10 mouse cellular contexts compared by ENCODE assay signal in the genomic region with DNA sequence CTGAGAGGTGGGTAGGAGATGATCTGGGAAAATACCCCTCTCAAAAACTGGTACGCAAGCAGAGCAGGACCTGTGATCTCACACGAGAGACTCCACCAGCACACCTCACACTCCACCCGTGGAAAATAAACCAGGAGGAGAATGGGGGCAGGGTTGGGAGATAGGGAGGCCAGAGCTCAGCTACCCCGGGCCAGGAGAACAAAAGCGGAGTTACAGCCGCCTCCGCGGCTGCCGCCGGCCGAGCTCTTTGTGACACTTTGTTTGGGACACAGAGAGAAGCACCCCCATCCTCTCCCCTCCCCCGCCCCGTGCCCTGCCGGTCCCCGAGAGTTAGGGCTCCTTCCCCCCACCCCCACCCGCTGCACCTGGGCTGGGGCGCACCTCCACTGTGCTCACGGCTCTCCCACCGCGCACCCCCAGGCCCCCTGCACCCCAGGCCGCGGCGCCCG. TPM values are rescaled to one million over a fixed set of nuclear protein-coding genes. Genes with fewer than 3 reads are reported as not detected.
A peak's percentile ranks its signal among the peaks of the same experiment; 100 is the strongest.
DNase-seq lines count a peak whose midpoint lies in the region; ATAC-seq and TF ChIP-seq lines count a peak whose summit lies in the region.
"Had no signal": no experiment of that assay in that cellular context is flagged by ENCODE, and none has a peak within 500 bp of the region (broad histone marks: within the 10 kb centered on the region; RNA-seq: fewer than 3 reads in every experiment).

No protein-coding gene starts in this region.

- H3K27me3 ChIP-seq in erythroblast, embryonic 14.5 days (ENCODE audit: control insufficient read depth), result peaks cover 6% of the 10 kb centered on the region
- H3K27me3 ChIP-seq in embryonic facial prominence, embryonic 12.5 days, result no peaks in the 10 kb centered on the region
- H3K27me3 ChIP-seq in hindbrain, embryonic 14.5 days (ENCODE audit: control insufficient read depth, insufficient read depth, low read length), result no peaks in the 10 kb centered on the region
- no peaks in the 10 kb centered on the region for H3K27me3 ChIP-seq in lung, postnatal 0 days (replicated peaks; ENCODE audit: insufficient read depth, low read length)
- H3K27me3 ChIP-seq in stomach, postnatal 0 days (ENCODE audit: control insufficient read depth, insufficient read depth, low read length), result no peaks in the 10 kb centered on the region

- peak; percentile 29 for DNase-seq in T-cell, adult 2 months (ENCODE audit: low spot score)
- no peak for DNase-seq in hindbrain, embryonic 14.5 days (ENCODE audit: low spot score)
- peak; percentile 54 for DNase-seq in lung, postnatal 0 days (ENCODE audit: low spot score)
- DNase-seq in stomach, postnatal 0 days (ENCODE audit: low spot score), result peak; percentile 63
- no peak for DNase-seq in frontal cortex, postnatal 25 days (ENCODE audit: low spot score in 2 of 2)

- no peak for TF ChIP-seq CTCF in lung, postnatal 0 days (IDR thresholded peaks at IDR 0.05)
- no peak for TF ChIP-seq CTCF in stomach, postnatal 0 days (IDR thresholded peaks at IDR 0.05; ENCODE audit: low read depth)

- H3K9me3 ChIP-seq in erythroblast, embryonic 14.5 days (ENCODE audit: control insufficient read depth, low read length), result no peaks in the 10 kb centered on the region
- no peaks in the 10 kb centered on the region for H3K9me3 ChIP-seq in embryonic facial prominence, embryonic 12.5 days
- H3K9me3 ChIP-seq in hindbrain, embryonic 14.5 days (ENCODE audit: control insufficient read depth, low read length), result no peaks in the 10 kb centered on the region
- no peaks in the 10 kb centered on the region for H3K9me3 ChIP-seq in lung, postnatal 0 days (ENCODE audit: low read length)
- H3K9me3 ChIP-seq in stomach, postnatal 0 days (ENCODE audit: control insufficient read depth, low read length), result no peaks in the 10 kb centered on the region

- H3K4me2 ChIP-seq in embryonic facial prominence, embryonic 12.5 days (replicated peaks), result peak overlapping the region; percentile 54
- H3K4me2 ChIP-seq in hindbrain, embryonic 14.5 days (replicated peaks), result peak overlapping the region; percentile 56
- peak overlapping the region; percentile 74 for H3K4me2 ChIP-seq in lung, postnatal 0 days (replicated peaks; ENCODE audit: low read depth, low read length)
- H3K4me2 ChIP-seq in stomach, postnatal 0 days (replicated peaks; ENCODE audit: low read depth), result peak overlapping the region; percentile 71

- no peak for ATAC-seq in erythroblast, adult 5-6 weeks (replicated peaks; ENCODE audit: low FRiP score, poor library complexity, severe bottlenecking)
- no peak for ATAC-seq in embryonic facial prominence, embryonic 12.5 days (ENCODE audit: insufficient number of reproducible peaks, insufficient read depth, low FRiP score, low TSS enrichment)
- peak; percentile 15; the same call in 1 of the 2 replicates for ATAC-seq in hindbrain, embryonic 14.5 days (ENCODE audit: low FRiP score)
- peak; percentile 23 for ATAC-seq in lung, postnatal 0 days
- ATAC-seq in stomach, postnatal 0 days (ENCODE audit: low FRiP score, low TSS enrichment), result peak; percentile 27; the same call in 1 of the 2 replicates

- peak overlapping the region; percentile 97 for H3K27ac ChIP-seq in embryonic facial prominence, embryonic 12.5 days
- peak overlapping the region; percentile 97 for H3K27ac ChIP-seq in hindbrain, embryonic 14.5 days
- H3K27ac ChIP-seq in lung, postnatal 0 days (ENCODE audit: low read length), result peak overlapping the region; percentile 96
- peak overlapping the region; percentile 99 for H3K27ac ChIP-seq in stomach, postnatal 0 days (replicated peaks)

- H3K36me3 ChIP-seq in erythroblast, embryonic 14.5 days (ENCODE audit: control insufficient read depth), result peaks cover 20% of the 10 kb centered on the region
- peaks cover 6% of the 10 kb centered on the region for H3K36me3 ChIP-seq in embryonic facial prominence, embryonic 12.5 days
- peaks cover 7% of the 10 kb centered on the region for H3K36me3 ChIP-seq in hindbrain, embryonic 14.5 days (replicated peaks; ENCODE audit: control insufficient read depth, insufficient read depth)
- no peaks in the 10 kb centered on the region for H3K36me3 ChIP-seq in lung, postnatal 0 days (ENCODE audit: insufficient read depth, low read length)
- no peaks in the 10 kb centered on the region for H3K36me3 ChIP-seq in stomach, postnatal 0 days (ENCODE audit: control insufficient read depth, insufficient read depth, low read length)

- under 1% methylated on average over 16 of the region's 24 CpGs for WGBS in embryonic facial prominence, embryonic 12.5 days
- WGBS in hindbrain, embryonic 14.5 days, result 2% methylated on average over 21 of the region's 24 CpGs
- WGBS in lung, postnatal 0 days, result 4% methylated on average over 12 of the region's 24 CpGs
- WGBS in stomach, postnatal 0 days, result 4% methylated on average over 19 of the region's 24 CpGs

- peak overlapping the region; percentile 40 for H3K4me3 ChIP-seq in erythroblast, embryonic 14.5 days (replicated peaks)
- H3K4me3 ChIP-seq in embryonic facial prominence, embryonic 12.5 days, result peak overlapping the region; percentile 65
- peak overlapping the region; percentile 66 for H3K4me3 ChIP-seq in hindbrain, embryonic 14.5 days (replicated peaks; ENCODE audit: low read length)
- peak overlapping the region; percentile 71 for H3K4me3 ChIP-seq in lung, postnatal 0 days (ENCODE audit: low read depth, low read length)
- H3K4me3 ChIP-seq in stomach, postnatal 0 days (ENCODE audit: low read depth, low read length), result peak overlapping the region; percentile 60

- H3K9ac ChIP-seq in embryonic facial prominence, embryonic 12.5 days, result peak overlapping the region; percentile 86
- peak overlapping the region; percentile 85 for H3K9ac ChIP-seq in hindbrain, embryonic 14.5 days
- peak overlapping the region; percentile 63 for H3K9ac ChIP-seq in lung, postnatal 0 days (replicated peaks; ENCODE audit: low read depth)
- peak overlapping the region; percentile 87 for H3K9ac ChIP-seq in stomach, postnatal 0 days (ENCODE audit: low read length)

- H3K4me1 ChIP-seq in erythroblast, embryonic 14.5 days (ENCODE audit: control insufficient read depth), result peaks cover 44% of the 10 kb centered on the region
- H3K4me1 ChIP-seq in embryonic facial prominence, embryonic 12.5 days, result peaks cover 64% of the 10 kb centered on the region
- peaks cover 72% of the 10 kb centered on the region for H3K4me1 ChIP-seq in hindbrain, embryonic 14.5 days (replicated peaks; ENCODE audit: control insufficient read depth, insufficient read depth, low read length)
- H3K4me1 ChIP-seq in lung, postnatal 0 days (ENCODE audit: insufficient read depth, low read depth, low read length), result peaks cover 3% of the 10 kb centered on the region; the same call in 1 of the 2 replicates
- peaks cover 11% of the 10 kb centered on the region; the same call in 1 of the 2 replicates for H3K4me1 ChIP-seq in stomach, postnatal 0 days (replicated peaks; ENCODE audit: control insufficient read depth, insufficient read depth)

- no peak for TF ChIP-seq EP300 in lung, postnatal 0 days (IDR thresholded peaks at IDR 0.05)
- no peak for TF ChIP-seq EP300 in stomach, postnatal 0 days (optimal IDR thresholded peaks at IDR 0.05)

RNA-seq across cellular contexts. Expression of a gene that starts 1.7 kb away (rescaled TPM):
- not detected in 2 replicates for polyA plus RNA-seq in erythroblast, embryonic 14.5 days (2012)
- total RNA-seq in erythroblast, adult 5-6 weeks (2015; ENCODE audit: low replicate concordance), result not detected in 2 replicates
- not detected in 2 replicates for total RNA-seq in erythroblast, adult 5-6 weeks (2017; ENCODE audit: low replicate concordance)
- polyA plus RNA-seq in embryonic facial prominence, embryonic 12.5 days (2016; fragmentation: Nextera tagmentation; extraction: Ambion mirVana), result 0.51 and 0.63 TPM in 2 replicates
- polyA plus RNA-seq in hindbrain, embryonic 14.5 days (2014; fragmentation: Nextera tagmentation; extraction: Ambion mirVana), result 0.29 and 0.37 TPM in 2 replicates
- 0.66 and 0.96 TPM in 2 replicates for polyA plus RNA-seq in lung, postnatal 0 days (2015; fragmentation: Nextera tagmentation; extraction: Ambion mirVana)
- polyA plus RNA-seq in stomach, postnatal 0 days (2015; fragmentation: Nextera tagmentation; extraction: Ambion mirVana), result 4.6 and 4.9 TPM in 2 replicates

RNA-seq across cellular contexts. Expression of a gene that starts 6.7 kb away (rescaled TPM):
- polyA plus RNA-seq in erythroblast, embryonic 14.5 days (2012), result 2.0 and 2.9 TPM in 2 replicates
- total RNA-seq in erythroblast, adult 5-6 weeks (2015; ENCODE audit: low replicate concordance), result 0.58 and 1.9 TPM in 2 replicates
- total RNA-seq in erythroblast, adult 5-6 weeks (2017; ENCODE audit: low replicate concordance), result 3.1 and 3.8 TPM in 2 replicates
- 56.7 and 60.6 TPM in 2 replicates for polyA plus RNA-seq in embryonic facial prominence, embryonic 12.5 days (2016; fragmentation: Nextera tagmentation; extraction: Ambion mirVana)
- polyA plus RNA-seq in hindbrain, embryonic 14.5 days (2014; fragmentation: Nextera tagmentation; extraction: Ambion mirVana), result 26.4 and 28.7 TPM in 2 replicates
- polyA plus RNA-seq in lung, postnatal 0 days (2015; fragmentation: Nextera tagmentation; extraction: Ambion mirVana), result 23.0 and 24.1 TPM in 2 replicates
- polyA plus RNA-seq in stomach, postnatal 0 days (2015; fragmentation: Nextera tagmentation; extraction: Ambion mirVana), result 18.1 and 18.5 TPM in 2 replicates

RNA-seq across cellular contexts. Expression of a gene that starts 28.5 kb away (rescaled TPM):
- polyA plus RNA-seq in erythroblast, embryonic 14.5 days (2012), result not detected in 2 replicates
- total RNA-seq in erythroblast, adult 5-6 weeks (2015; ENCODE audit: low replicate concordance), result not detected in 2 replicates
- total RNA-seq in erythroblast, adult 5-6 weeks (2017; ENCODE audit: low replicate concordance), result 0.56 TPM in 1 of 2 replicates, not detected in the other
- polyA plus RNA-seq in embryonic facial prominence, embryonic 12.5 days (2016; fragmentation: Nextera tagmentation; extraction: Ambion mirVana), result not detected in 2 replicates
- not detected in 2 replicates for polyA plus RNA-seq in hindbrain, embryonic 14.5 days (2014; fragmentation: Nextera tagmentation; extraction: Ambion mirVana)
- polyA plus RNA-seq in lung, postnatal 0 days (2015; fragmentation: Nextera tagmentation; extraction: Ambion mirVana), result 0.08 TPM in 1 of 2 replicates, not detected in the other
- polyA plus RNA-seq in stomach, postnatal 0 days (2015; fragmentation: Nextera tagmentation; extraction: Ambion mirVana), result not detected in 2 replicates
- total RNA-seq: layer of hippocampus, postnatal 10 days had no signal
- polyA plus RNA-seq: C2C12 had no signal

RNA-seq across cellular contexts. Expression of a gene that starts 29.3 kb away (rescaled TPM):
- 5.6 and 6.8 TPM in 2 replicates for polyA plus RNA-seq in erythroblast, embryonic 14.5 days (2012)
- 4.8 TPM in 1 of 2 replicates, not detected in the other for total RNA-seq in erythroblast, adult 5-6 weeks (2015; ENCODE audit: low replicate concordance)
- 2.3 and 14.1 TPM in 2 replicates for total RNA-seq in erythroblast, adult 5-6 weeks (2017; ENCODE audit: low replicate concordance)
- 204 and 214 TPM in 2 replicates for polyA plus RNA-seq in embryonic facial prominence, embryonic 12.5 days (2016; fragmentation: Nextera tagmentation; extraction: Ambion mirVana)
- polyA plus RNA-seq in hindbrain, embryonic 14.5 days (2014; fragmentation: Nextera tagmentation; extraction: Ambion mirVana), result 67.2 and 68.8 TPM in 2 replicates
- 46.3 and 56.6 TPM in 2 replicates for polyA plus RNA-seq in lung, postnatal 0 days (2015; fragmentation: Nextera tagmentation; extraction: Ambion mirVana)
- 32.9 and 36.4 TPM in 2 replicates for polyA plus RNA-seq in stomach, postnatal 0 days (2015; fragmentation: Nextera tagmentation; extraction: Ambion mirVana)

Comparison
In these comparisons a context has a peak if more than half of its experiments do, and no peak if none do; other contexts are left out.
1. ATAC-seq: peak in hindbrain, embryonic 14.5 days (single experiment), lung, postnatal 0 days (single experiment) and stomach, postnatal 0 days (single experiment); none in erythroblast, adult 5-6 weeks (single experiment) and embryonic facial prominence, embryonic 12.5 days (single experiment).
2. DNase-seq: peak in T-cell, adult 2 months (single experiment), lung, postnatal 0 days (single experiment) and stomach, postnatal 0 days (single experiment); none in hindbrain, embryonic 14.5 days (single experiment) and frontal cortex, postnatal 25 days (0 of 2).
3. Peak in every context shown above with its lines, with median percentiles within 50 percentile points of each other: H3K4me3 ChIP-seq, H3K27ac ChIP-seq, H3K4me2 ChIP-seq and H3K9ac ChIP-seq.